Mouse (Mus musculus): Measurements from ENCODE around the gene Auts2. TPM values are rescaled to one million over a fixed set of nuclear protein-coding genes. Genes with fewer than 3 reads are reported as not detected.

Auts2 gene
- polyA plus RNA-seq, 1 experiment from 2014 or later = 56.7 TPM

DNA sequence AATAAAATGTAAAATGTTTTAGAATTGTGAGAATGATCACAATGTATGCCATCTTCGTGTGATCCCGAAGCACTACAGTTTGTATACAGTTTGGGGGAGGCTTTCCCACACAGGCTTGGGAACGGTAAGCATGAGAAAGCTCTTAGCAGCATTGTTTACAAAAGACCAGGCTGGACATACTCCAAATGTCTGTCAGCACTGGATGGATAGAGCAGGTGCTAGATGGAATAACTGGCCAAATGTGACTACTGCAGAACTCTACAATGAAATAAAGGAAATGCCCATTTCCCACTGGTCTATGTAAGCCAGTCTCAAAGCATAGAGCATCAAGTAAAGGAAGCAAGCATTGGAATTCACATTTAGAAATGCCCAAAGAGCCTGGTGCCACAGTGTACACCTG, 1144.9 kb downstream of the Auts2 start:
- no peaks in the 10 kb centered on the region for H3K27me3 ChIP-seq (ENCODE audit: insufficient read depth, poor library complexity, severe bottlenecking)
- DNase-seq (ENCODE audit: low spot score) = no peak
- no peak overlapping the region for H3K27ac ChIP-seq
- no peak overlapping the region for H3K4me3 ChIP-seq
- 82% methylated on average over 3 of the region's 3 CpGs for WGBS
- no peaks in the 10 kb centered on the region for H3K9me3 ChIP-seq
- no peaks in the 10 kb centered on the region for H3K4me1 ChIP-seq (replicated peaks)
- no peaks in the 10 kb centered on the region for H3K36me3 ChIP-seq

DNA sequence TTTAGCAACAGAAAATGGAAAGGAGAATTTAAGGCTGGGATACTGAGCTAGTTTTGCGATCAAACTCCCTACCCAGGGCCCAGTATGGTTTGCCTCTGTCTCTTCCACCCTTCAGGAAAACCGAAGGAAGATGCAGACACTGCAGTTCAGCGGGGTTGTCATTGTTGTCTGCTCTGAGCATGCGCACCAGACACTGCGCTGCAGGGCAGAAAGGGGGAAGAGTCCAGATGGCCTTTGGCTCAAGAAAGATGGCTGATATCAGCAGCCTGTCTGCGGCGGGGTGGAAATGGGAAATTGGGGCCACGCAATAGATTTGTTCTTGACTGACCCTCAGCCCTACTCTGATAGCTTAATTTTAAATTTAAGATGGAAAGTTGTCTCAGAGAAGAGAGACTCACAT, 1147.4 kb downstream of the Auts2 start:
- WGBS = 84% methylated on average over 8 of the region's 8 CpGs
- DNase-seq (ENCODE audit: low spot score) = no peak
- Histone ChIP-seq H3K27me3 (ENCODE audit: insufficient read depth, poor library complexity, severe bottlenecking) (no peaks in the 10 kb centered on the region), H3K4me3 (no peak overlapping the region), H3K4me1 (replicated peaks) (no peaks in the 10 kb centered on the region), H3K27ac (no peak overlapping the region), H3K36me3 (no peaks in the 10 kb centered on the region), H3K9me3 (no peaks in the 10 kb centered on the region)
